Mouse (Mus musculus) stomach, embryonic 16.5 days (tissue): Measurements from ENCODE around the gene Gstm3. TPM values are rescaled to one million over a fixed set of nuclear protein-coding genes. Genes with fewer than 3 reads are reported as not detected.
"Not testable (repeated sequence)": the region's sequence is repeated elsewhere in the genome, so short reads cannot be mapped to it uniquely, and the experiment has no call there.

ENCODE experiments used
- ATAC-seq: fragments of 200-750 bp; cut with Nextera tagmentation; 2 replicates; pipeline ENCODE4 v1.8.0; 2017; ENCODE audit warnings: moderate number of reproducible peaks, moderate TSS enrichment; ENCODE audit not compliant: insufficient read depth, low FRiP score
- H3K27ac ChIP-seq: fragments of 300-500 bp; sonication (generic); 2 replicates; pipeline ENCODE4 v1.5.1; 2014; ENCODE audit warnings: low read length
- H3K27me3 ChIP-seq: fragments of 300-500 bp; sonication (generic); 2 replicates; pipeline ENCODE4 v1.6.1; 2014; ENCODE audit warnings: low read length, control low read depth, mixed read lengths; ENCODE audit not compliant: control insufficient read depth, insufficient read depth
- H3K36me3 ChIP-seq: fragments of 300-500 bp; sonication (generic); 2 replicates; pipeline ENCODE4 v1.6.1; 2014; ENCODE audit warnings: low read length; ENCODE audit not compliant: control insufficient read depth, insufficient read depth
- H3K4me1 ChIP-seq: fragments of 300-500 bp; sonication (generic); 2 replicates; pipeline ENCODE4 v1.6.1; 2014; ENCODE audit warnings: low read length, control low read depth, mixed read lengths; ENCODE audit not compliant: control insufficient read depth, insufficient read depth
- H3K4me2 ChIP-seq: fragments of 300-500 bp; sonication (generic); 2 replicates; pipeline ENCODE4 v1.6.1; 2014; ENCODE audit warnings: low read depth, low read length, mixed read lengths
- H3K4me3 ChIP-seq: fragments of 300-500 bp; sonication (generic); replicated peaks from 2 replicates; pipeline ENCODE4 v1.5.1; 2014; ENCODE audit warnings: mild to moderate bottlenecking, low read length
- H3K9ac ChIP-seq: fragments of 300-500 bp; sonication (generic); 2 replicates; pipeline ENCODE4 v1.6.1; 2014; ENCODE audit warnings: low read length
- H3K9me3 ChIP-seq: fragments of 300-500 bp; sonication (generic); replicated peaks from 2 replicates; pipeline ENCODE4 v1.6.1; 2016; ENCODE audit warnings: low read length, control low read depth; ENCODE audit not compliant: control insufficient read depth
- WGBS: fragments of 180-500 bp; shearing (Covaris S2); extraction: QIAGEN DNeasy Blood & Tissue Kit; methylation state at CpG from one replicate; pipeline ENCODE4 v1.1.7; 2014; 5-methylcytosine and 5-hydroxymethylcytosine counted together
- polyA plus RNA-seq: library from polyadenylated mRNA; unstranded; fragments of >200 nt; fragmentation: Nextera tagmentation; extraction: Ambion mirVana; gene quantifications from 2 replicates; pipeline ENCODE4 v1.2.1, GENCODE M21; 2015

The Gstm3 gene
- 63.5 and 80.8 TPM in 2 replicates for polyA plus RNA-seq

GRCm38 (mm10) chr3:107968724-107969395, at the start of gene Gstm3:
Gene Gstm3 (minus strand): TSS chr3:107969283.
- no peak within 1 kb of the TSS for H3K27ac ChIP-seq
- H3K9ac ChIP-seq: no peak within 1 kb of the TSS
- H3K4me2 ChIP-seq: peak within 1 kb of the TSS; percentile 9; the same call in 1 of the 2 replicates
- WGBS: 37% methylated on average over 13 of the region's 13 CpGs
- H3K4me1 ChIP-seq: no peaks in the 10 kb centered on the region; the same call in 1 of the 2 replicates
- H3K9me3 ChIP-seq: no peaks in the 10 kb centered on the region
- ATAC-seq: peak; percentile 72
- H3K4me3 ChIP-seq: no peak within 1 kb of the TSS; the same call in 1 of the 2 replicates
- H3K27me3 ChIP-seq: no peaks in the 10 kb centered on the region
- no peaks in the 10 kb centered on the region for H3K36me3 ChIP-seq

DNA sequence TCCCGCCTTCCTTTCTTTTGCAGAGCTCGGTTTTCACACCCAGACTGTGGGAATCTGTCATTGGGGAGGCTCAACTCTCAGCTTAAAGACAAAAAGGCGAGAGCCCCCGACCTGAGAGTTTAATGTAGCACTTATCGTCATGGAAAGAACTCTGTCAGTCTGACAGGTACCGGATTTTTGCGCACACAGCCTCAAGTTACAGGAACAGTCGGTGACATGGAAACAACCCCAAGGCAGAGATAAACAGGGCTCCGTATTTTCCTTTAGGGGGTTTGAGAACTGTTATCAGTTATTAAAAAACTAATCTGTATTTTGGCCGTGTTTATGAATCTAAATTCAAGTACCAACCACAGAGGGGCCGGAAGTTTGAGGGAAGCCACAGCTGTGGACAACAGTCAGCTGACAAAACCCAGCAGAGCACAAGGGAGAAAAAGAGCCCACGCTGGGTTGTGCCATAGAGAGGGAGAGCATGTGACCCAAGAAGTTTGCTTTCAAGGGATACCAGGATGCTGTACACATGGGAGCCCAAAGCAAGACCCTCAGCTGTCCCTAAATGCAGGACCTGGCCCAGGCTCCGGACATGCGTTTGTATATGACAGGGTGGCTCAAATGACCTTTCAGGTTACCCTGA, 49.2 kb upstream of the Gstm3 start:
- Histone ChIP-seq H3K27ac (peak overlapping the region; percentile 93), H3K4me3 (peak overlapping the region; percentile 53), H3K9ac (peak overlapping the region; percentile 67), H3K4me1 (peaks cover 17% of the 10 kb centered on the region), H3K27me3 (no peaks in the 10 kb centered on the region), H3K36me3 (no peaks in the 10 kb centered on the region), H3K9me3 (no peaks in the 10 kb centered on the region), H3K4me2 (peak overlapping the region; percentile 67)
- no peak for ATAC-seq
- 15% methylated on average over 14 of the region's 14 CpGs for whole genome bisulfite sequencing

GRCm38 (mm10) chr3:108017473-108018189, 48.5 kb upstream of the Gstm3 start, which contains the start of gene Gstm1:
Gene Gstm1 (minus strand): TSS chr3:108017973.
- H3K36me3 ChIP-seq: no peaks in the 10 kb centered on the region
- H3K4me3 ChIP-seq: peak within 1 kb of the TSS; percentile 53
- peak within 1 kb of the TSS; percentile 93 for H3K27ac ChIP-seq
- no peaks in the 10 kb centered on the region for H3K27me3 ChIP-seq
- peak within 1 kb of the TSS; percentile 70 for H3K9ac ChIP-seq
- peak within 1 kb of the TSS; percentile 67 for H3K4me2 ChIP-seq
- H3K9me3 ChIP-seq: no peaks in the 10 kb centered on the region
- WGBS: under 1% methylated on average over 31 of the region's 31 CpGs
- H3K4me1 ChIP-seq: peaks cover 20% of the 10 kb centered on the region
- peak; percentile 98 for ATAC-seq

DNA sequence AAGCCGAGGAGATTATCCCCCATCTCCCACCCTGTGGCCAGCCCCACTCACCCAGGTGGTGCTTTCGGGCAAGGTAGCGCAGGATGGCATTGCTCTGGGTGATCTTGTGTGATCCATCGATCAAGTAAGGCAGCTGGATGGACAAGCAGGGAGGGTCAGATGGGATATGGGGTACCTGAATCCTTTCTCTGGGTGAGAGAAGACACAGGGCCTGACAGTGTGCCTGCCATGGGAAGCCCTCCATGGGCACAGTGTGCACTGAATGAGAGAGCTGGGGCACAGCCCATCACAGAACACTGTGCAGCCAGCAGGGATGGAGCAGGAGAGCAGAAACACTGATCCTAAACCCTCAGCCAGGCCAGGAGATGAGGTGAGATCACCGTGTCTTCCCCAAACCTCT, 47.4 kb upstream of the Gstm3 start:
- H3K27me3 ChIP-seq, H3K27ac ChIP-seq, H3K36me3 ChIP-seq, H3K9me3 ChIP-seq, ATAC-seq: not testable (repeated sequence)
- WGBS: 81% methylated on average over 5 of the region's 5 CpGs
- Histone ChIP-seq H3K9ac (peak overlapping the region; percentile 70), H3K4me2 (peak overlapping the region; percentile 67), H3K4me1 (peaks cover 15% of the 10 kb centered on the region), H3K4me3 (peak overlapping the region; percentile 53)

DNA sequence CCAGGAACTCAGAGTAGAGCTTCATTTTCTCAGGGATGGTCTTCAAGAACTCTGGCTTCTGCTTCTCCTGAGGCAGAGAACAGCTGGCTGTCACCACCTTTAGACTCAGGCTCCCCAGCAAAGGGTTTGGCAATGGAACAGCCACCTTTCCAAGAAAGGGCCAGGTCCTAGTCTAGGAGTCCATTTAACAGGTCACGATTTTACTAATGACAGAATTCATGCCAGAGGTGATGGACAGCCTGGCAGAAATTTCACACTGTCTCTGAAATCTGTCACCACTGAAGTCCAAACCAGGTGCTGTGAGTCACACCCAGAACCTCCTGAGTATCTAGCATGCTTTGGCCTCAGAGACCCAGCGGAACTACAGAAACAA, 45.9 kb upstream of the Gstm3 start:
- ATAC-seq: no peak
- no peak overlapping the region for H3K27ac ChIP-seq
- H3K9ac ChIP-seq: no peak overlapping the region; the same call in 1 of the 2 replicates
- no peak overlapping the region for H3K4me3 ChIP-seq
- WGBS: 90% methylated on average over 2 of the region's 2 CpGs
- no peaks in the 10 kb centered on the region for H3K9me3 ChIP-seq
- H3K4me1 ChIP-seq: peaks cover 15% of the 10 kb centered on the region
- no peaks in the 10 kb centered on the region; the same call in 1 of the 2 replicates for H3K36me3 ChIP-seq
- no peaks in the 10 kb centered on the region for H3K27me3 ChIP-seq
- H3K4me2 ChIP-seq: no peak overlapping the region; the same call in 1 of the 2 replicates

DNA sequence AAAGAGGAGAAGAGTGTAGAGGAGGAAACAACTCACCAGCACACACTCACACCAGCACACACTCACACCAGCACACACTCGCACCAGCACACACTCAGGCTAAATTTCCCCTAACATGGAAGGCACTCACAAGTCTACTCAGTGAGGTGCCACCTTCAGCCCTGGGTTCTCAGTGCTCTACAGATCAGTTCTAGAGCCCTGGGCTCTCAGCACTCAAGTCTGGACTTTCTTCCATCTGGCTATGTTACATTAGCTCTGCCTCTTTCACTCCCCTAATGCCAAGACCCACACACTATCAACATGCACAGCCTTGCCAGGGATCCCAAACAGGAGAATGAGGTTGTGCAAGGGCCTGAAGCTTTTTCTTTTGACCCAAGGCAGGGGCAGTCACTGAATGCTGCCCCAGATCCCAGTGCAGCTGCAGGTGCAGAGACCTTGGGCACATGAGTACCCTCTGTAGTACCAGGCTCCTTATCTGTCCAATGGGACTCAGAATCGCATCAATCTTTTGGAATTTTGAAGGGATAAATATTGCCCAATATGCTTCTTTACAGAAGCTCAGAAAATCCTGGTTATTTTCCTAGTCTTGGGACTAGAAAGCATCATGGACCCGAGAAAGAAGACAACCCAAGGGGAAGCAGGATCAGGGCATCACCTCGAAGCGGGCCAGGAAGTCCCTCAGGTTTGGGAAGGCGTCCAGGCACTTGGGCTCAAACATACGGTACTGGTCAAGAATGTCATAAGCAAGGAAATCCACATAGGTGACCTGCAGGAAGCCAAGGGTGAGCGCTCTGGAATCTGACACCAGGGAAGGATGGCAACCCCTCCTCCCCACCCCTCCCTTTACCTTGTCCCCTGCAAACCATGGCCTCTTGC, 45.3 kb upstream of the Gstm3 start:
- H3K4me2 ChIP-seq: peak overlapping the region; percentile 29; the same call in 1 of the 2 replicates
- ATAC-seq: no peak
- H3K4me3 ChIP-seq: no peak overlapping the region
- H3K27ac ChIP-seq: 0 out of 2 replicates have a peak overlapping the region, but pooled peaks have one; percentile 39
- H3K27me3 ChIP-seq: no peaks in the 10 kb centered on the region
- no peaks in the 10 kb centered on the region for H3K9me3 ChIP-seq
- H3K4me1 ChIP-seq: peaks cover 15% of the 10 kb centered on the region
- H3K9ac ChIP-seq: 0 out of 2 replicates have a peak overlapping the region, but pooled peaks have one; percentile 2
- no peaks in the 10 kb centered on the region; the same call in 1 of the 2 replicates for H3K36me3 ChIP-seq
- 86% methylated on average over 7 of the region's 8 CpGs for WGBS

DNA sequence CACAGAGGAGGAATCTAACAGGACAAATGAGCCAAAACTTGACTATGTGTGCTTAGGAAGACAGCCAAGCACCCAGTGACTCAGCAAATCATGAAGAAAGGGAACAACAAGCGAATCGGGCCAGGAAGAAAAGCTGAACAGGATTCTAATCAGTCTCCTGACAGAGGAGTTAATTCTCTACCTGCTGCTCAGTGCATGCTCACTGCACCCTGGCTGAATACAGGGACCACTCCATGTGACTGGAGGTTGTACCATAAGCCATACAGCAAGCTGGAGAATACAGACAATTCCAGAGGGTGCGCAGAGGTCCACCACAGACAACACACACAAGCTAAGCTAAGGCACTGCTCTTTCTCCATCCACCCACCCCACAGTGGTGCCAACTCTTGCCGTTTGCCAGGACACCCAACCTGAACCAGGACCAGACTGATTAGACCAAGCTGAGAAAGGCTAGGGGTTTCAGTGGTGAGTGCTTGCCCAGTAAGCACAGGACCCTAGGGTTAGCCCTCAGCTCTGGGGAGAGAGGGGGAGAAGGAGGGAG, 44.3 kb upstream of the Gstm3 start:
- H3K27me3 ChIP-seq: no peaks in the 10 kb centered on the region
- 58% methylated on average over 4 of the region's 4 CpGs for WGBS
- H3K4me1 ChIP-seq: peaks cover 12% of the 10 kb centered on the region
- peak overlapping the region; percentile 29; the same call in 1 of the 2 replicates for H3K4me2 ChIP-seq
- H3K36me3 ChIP-seq: no peaks in the 10 kb centered on the region; the same call in 1 of the 2 replicates
- peak overlapping the region; percentile 39 for H3K27ac ChIP-seq
- ATAC-seq: no peak
- H3K4me3 ChIP-seq: 0 out of 2 replicates have a peak overlapping the region, but pooled peaks have one; percentile 0
- H3K9me3 ChIP-seq: no peaks in the 10 kb centered on the region
- H3K9ac ChIP-seq: peak overlapping the region; percentile 2

DNA sequence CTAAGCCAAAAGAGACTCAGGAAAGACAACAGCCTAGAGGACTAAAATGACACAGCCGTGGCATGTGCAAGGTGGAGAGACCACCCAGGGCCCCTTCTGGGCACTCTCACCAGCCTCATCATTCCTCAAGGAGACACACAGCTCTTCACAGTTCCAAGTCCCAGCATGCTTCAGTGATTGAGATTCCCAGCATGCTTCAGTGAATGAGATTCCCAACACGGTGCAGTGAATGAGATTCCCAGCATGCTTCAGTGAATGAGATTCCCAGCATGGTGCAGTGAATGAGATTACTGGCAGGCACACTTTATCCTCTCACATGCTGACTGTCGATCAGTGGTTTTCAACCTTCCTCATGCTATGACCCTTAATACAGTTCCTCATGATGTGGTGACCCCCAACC, 42.5 kb upstream of the Gstm3 start:
- Histone ChIP-seq H3K4me2 (no peak overlapping the region), H3K9me3 (no peaks in the 10 kb centered on the region), H3K9ac (no peak overlapping the region), H3K4me3 (no peak overlapping the region), H3K4me1 (peaks cover 12% of the 10 kb centered on the region), H3K27me3 (no peaks in the 10 kb centered on the region), H3K27ac (no peak overlapping the region), H3K36me3 (no peaks in the 10 kb centered on the region; the same call in 1 of the 2 replicates)
- no peak for ATAC-seq
- WGBS: 72% methylated on average over 3 of the region's 3 CpGs
